Mouse (Mus musculus) embryonic facial prominence, embryonic 13.5 days (tissue): Measurements from ENCODE around the gene AC129217.1. TPM values are rescaled to one million over a fixed set of nuclear protein-coding genes. Genes with fewer than 3 reads are reported as not detected.

Source experiments
- ATAC-seq: fragments of 200-750 bp; cut with Nextera tagmentation; 2 replicates; pipeline ENCODE4 v1.8.0; 2017; ENCODE audit warnings: low read depth; ENCODE audit not compliant: insufficient number of reproducible peaks, insufficient read depth, low FRiP score, low TSS enrichment
- H3K27ac ChIP-seq: fragments of 300-500 bp; sonication (generic); 2 replicates; pipeline ENCODE4 v1.5.1; 2015; ENCODE audit warnings: moderate library complexity, mild to moderate bottlenecking, inconsistent platforms
- H3K27me3 ChIP-seq: fragments of 300-500 bp; sonication (generic); 2 replicates; pipeline ENCODE4 v1.6.1; 2015; ENCODE audit warnings: mild to moderate bottlenecking, inconsistent platforms
- H3K36me3 ChIP-seq: fragments of 300-500 bp; sonication (generic); 2 replicates; pipeline ENCODE4 v1.6.1; 2015; ENCODE audit warnings: mild to moderate bottlenecking, inconsistent platforms
- H3K4me1 ChIP-seq: fragments of 300-500 bp; sonication (generic); 2 replicates; pipeline ENCODE4 v1.6.1; 2015; ENCODE audit warnings: inconsistent platforms
- H3K4me2 ChIP-seq: fragments of 300-500 bp; sonication (generic); 2 replicates; pipeline ENCODE4 v1.6.1; 2015; ENCODE audit warnings: moderate library complexity, mild to moderate bottlenecking, inconsistent platforms
- H3K4me3 ChIP-seq: fragments of 300-500 bp; sonication (generic); 2 replicates; pipeline ENCODE4 v1.5.1; 2015; ENCODE audit warnings: mild to moderate bottlenecking, inconsistent platforms
- H3K9ac ChIP-seq: fragments of 300-500 bp; sonication (generic); 2 replicates; pipeline ENCODE4 v1.6.1; 2015; ENCODE audit warnings: mild to moderate bottlenecking, inconsistent platforms
- H3K9me3 ChIP-seq: fragments of 300-500 bp; sonication (generic); 2 replicates; pipeline ENCODE4 v1.6.1; 2016; ENCODE audit warnings: inconsistent platforms
- WGBS: fragments of 180-500 bp; shearing (Covaris S2); methylation state at CpG from one replicate; pipeline ENCODE4 v1.1.7; 2015; ENCODE audit warnings: mixed read lengths; 5-methylcytosine and 5-hydroxymethylcytosine counted together
- polyA plus RNA-seq: library from polyadenylated mRNA; unstranded; fragments of >200 nt; fragmentation: Nextera tagmentation; extraction: Ambion mirVana; gene quantifications from 2 replicates; pipeline ENCODE4 v1.2.1, GENCODE M21; 2015

Gene AC129217.1
- not detected in 2 replicates for polyA plus RNA-seq

- H3K9me3 ChIP-seq: no peaks in the 10 kb centered on the region
- H3K27ac ChIP-seq: no peak within 1 kb of the TSS
- peaks cover 99% of the 10 kb centered on the region for H3K36me3 ChIP-seq
- H3K4me2 ChIP-seq: no peak within 1 kb of the TSS
- no peak within 1 kb of the TSS for H3K4me3 ChIP-seq
- no peak within 1 kb of the TSS for H3K9ac ChIP-seq
- H3K27me3 ChIP-seq: no peaks in the 10 kb centered on the region
- WGBS: 88% methylated on average over 8 of the region's 8 CpGs
- no peaks in the 10 kb centered on the region for H3K4me1 ChIP-seq
- ATAC-seq: no peak
These were observed at the start of gene AC129217.1 for GRCm38 (mm10) chr19:8829660-8830059. AC129217.1 (plus strand) TSS chr19:8829773.

DNA sequence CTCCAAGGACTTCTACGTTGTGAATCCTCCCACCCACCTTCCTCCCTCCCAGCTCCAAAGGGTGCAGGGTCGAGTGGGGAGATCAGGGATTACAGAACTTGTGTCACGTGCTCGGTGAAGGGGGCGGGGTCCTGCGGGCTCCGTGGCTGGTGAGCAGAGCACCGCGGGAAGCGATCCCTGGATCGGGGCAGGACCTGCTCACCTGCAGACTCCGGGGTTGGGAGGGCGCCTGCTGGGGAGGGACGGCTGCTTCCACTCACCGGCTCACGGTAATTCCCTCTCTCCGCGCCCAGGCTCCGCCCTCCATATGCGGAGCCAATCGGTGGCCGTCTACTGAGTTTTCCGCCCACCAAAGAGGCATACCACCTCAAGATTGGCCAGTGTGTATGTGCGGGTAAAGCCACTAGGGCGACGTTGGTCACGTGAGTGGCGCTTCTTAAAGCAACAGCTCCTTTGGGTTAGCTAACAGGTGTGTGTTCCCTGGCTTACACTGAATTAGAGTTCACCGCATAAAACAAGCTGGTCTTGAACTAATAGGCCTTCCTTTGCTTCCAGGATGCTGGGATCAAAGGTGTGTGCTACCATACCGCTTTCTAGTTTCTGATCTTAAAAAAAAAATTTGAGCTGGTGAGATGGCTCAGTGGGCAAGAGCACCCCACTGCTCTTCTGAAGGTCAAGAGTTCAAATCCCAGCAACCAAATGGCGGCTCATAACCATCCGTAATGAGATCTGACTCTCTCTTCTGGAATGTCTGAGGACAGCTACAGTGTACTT is 43.4 kb upstream of the AC129217.1 start, which contains the start of gene Taf6l:
Gene Taf6l, minus strand, starts transcription at position 410 of the 774 bp plus-strand sequence.
- Histone ChIP-seq H3K9me3 (no peaks in the 10 kb centered on the region), H3K27ac (peak within 1 kb of the TSS; percentile 86), H3K27me3 (no peaks in the 10 kb centered on the region), H3K36me3 (peaks cover 32% of the 10 kb centered on the region), H3K4me3 (peak within 1 kb of the TSS; percentile 76), H3K4me2 (peak within 1 kb of the TSS; percentile 62), H3K9ac (peak within 1 kb of the TSS; percentile 73), H3K4me1 (peaks cover 7% of the 10 kb centered on the region)
- ATAC-seq: peak; percentile 99
- WGBS: under 1% methylated on average over 32 of the region's 32 CpGs

DNA sequence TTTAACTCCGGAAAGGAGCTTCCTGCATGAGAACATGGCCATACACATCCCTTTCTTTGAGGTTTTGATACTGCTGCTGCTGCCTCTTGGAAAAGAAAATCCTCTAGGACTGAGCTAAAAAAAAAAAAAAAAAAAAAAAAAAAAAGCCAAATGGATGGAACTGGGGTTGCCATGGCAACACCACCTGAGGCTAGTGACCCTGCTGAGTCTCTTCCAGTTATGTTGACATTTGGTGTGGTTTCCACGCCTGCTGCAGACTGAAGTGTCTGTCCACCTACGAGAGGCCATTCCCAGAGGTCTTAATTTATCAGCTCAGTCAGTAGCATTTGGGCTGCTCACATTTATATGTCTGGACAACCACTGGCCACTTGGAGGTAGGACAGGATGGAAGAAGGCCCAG is 41.1 kb upstream of the AC129217.1 start:
- Histone ChIP-seq H3K4me1 (peaks cover 7% of the 10 kb centered on the region), H3K4me3 (no peak overlapping the region), H3K27ac (no peak overlapping the region), H3K27me3 (no peaks in the 10 kb centered on the region), H3K9ac (no peak overlapping the region), H3K36me3 (peaks cover 29% of the 10 kb centered on the region), H3K4me2 (no peak overlapping the region), H3K9me3 (no peaks in the 10 kb centered on the region)
- 21% methylated on average over 3 of the region's 3 CpGs for WGBS
- no peak for ATAC-seq

DNA sequence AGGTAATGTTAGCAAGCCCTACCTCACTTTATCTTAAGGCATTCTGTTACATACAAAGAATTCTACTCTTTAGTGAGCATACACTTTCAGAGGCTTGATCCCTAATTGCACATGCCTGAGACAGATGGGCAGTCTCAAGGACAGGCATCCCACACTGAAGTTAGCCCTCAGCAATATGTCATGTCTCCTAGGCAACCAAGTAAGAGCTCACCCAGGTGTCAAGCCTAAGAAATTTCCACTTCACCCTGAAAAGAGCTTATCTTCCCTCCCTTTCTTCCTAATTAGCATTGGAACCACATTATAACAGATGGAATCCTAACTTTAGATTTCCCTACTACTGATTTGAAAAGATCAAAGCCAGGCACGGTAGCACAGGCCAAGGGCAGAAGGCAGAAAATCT is 40.4 kb upstream of the AC129217.1 start:
- no peak overlapping the region for H3K4me2 ChIP-seq
- no peak overlapping the region for H3K27ac ChIP-seq
- H3K27me3 ChIP-seq: no peaks in the 10 kb centered on the region
- peaks cover 31% of the 10 kb centered on the region for H3K36me3 ChIP-seq
- WGBS: 44% methylated on average over 1 of the region's 1 CpGs
- H3K4me3 ChIP-seq: no peak overlapping the region
- no peak overlapping the region for H3K9ac ChIP-seq
- no peaks in the 10 kb centered on the region for H3K9me3 ChIP-seq
- H3K4me1 ChIP-seq: peaks cover 7% of the 10 kb centered on the region
- ATAC-seq: no peak

DNA sequence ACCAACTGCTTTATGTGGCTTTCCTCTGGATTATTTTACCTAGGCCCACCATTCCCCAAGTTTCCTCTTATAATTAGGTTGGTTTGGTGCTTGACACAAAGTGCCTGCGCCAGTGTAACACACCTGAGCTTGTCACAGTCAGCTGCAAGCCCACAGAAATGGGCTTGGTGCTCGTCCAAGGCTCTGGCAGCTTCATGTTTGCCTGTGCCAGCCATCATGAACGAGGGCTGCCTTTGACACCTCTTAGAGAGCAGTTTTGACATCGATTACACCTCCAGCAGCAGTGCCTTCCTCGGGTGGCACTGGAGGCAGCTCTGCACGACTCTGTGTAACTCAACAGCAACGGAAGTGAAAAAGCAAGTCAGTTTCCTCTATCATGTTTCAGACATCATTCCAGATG is 39.4 kb upstream of the AC129217.1 start:
- no peak overlapping the region for H3K4me3 ChIP-seq
- H3K9me3 ChIP-seq: no peaks in the 10 kb centered on the region
- no peak for ATAC-seq
- no peak overlapping the region for H3K4me2 ChIP-seq
- no peaks in the 10 kb centered on the region for H3K27me3 ChIP-seq
- no peak overlapping the region for H3K27ac ChIP-seq
- WGBS: 80% methylated on average over 7 of the region's 7 CpGs
- peaks cover 41% of the 10 kb centered on the region for H3K36me3 ChIP-seq
- H3K4me1 ChIP-seq: peaks cover 5% of the 10 kb centered on the region
- 0 out of 2 replicates have a peak overlapping the region, but pooled peaks have one; percentile 2 for H3K9ac ChIP-seq

DNA sequence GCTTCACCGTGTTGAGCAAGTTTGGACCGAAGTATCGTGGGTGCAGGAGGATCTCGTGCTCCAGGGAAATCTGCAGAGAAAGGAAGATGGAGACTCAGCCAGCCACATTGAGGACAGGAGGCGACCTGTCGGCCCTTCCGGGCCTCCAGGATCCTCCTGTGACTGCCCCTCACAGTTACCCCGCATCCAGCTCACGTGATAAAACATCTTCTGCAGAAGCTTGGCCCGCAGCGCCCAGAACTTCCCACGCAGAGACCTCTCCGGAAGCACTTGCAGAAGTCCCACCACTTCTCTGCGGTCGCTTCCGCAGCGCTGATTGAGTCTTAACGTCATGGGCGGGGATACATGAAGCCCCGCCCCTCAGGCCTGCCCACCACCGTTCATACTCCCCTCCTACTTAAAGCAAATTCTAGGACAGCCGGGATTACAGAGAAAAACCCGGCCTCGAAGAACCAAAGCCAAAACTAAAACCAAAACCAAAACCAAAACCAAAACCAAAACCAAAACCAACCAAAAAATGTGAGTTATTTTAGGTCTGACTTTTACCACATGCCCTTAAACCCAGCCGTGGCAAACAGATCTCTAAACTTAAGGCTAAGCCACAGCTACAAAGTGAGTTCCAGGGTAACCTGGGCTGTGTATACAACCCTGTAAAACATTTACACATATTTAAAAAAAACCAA is 31.2 kb upstream of the AC129217.1 start, which contains the start of gene Polr2g:
Gene Polr2g, minus strand, starts transcription at position 314 of the 683 bp plus-strand sequence.
- WGBS: 2% methylated on average over 25 of the region's 25 CpGs

GRCm38 (mm10) chr19:8798947-8799315 is 30.6 kb upstream of the AC129217.1 start:
- Histone ChIP-seq H3K36me3 (peaks cover 21% of the 10 kb centered on the region), H3K9me3 (no peaks in the 10 kb centered on the region), H3K9ac (no peak overlapping the region), H3K27ac (no peak overlapping the region), H3K4me1 (peaks cover 25% of the 10 kb centered on the region), H3K27me3 (no peaks in the 10 kb centered on the region), H3K4me2 (peak overlapping the region; percentile 92), H3K4me3 (peak overlapping the region; percentile 84)
- ATAC-seq: no peak

More for the DNA sequence above, 31.2 kb upstream of the AC129217.1 start, which contains the start of gene Polr2g:
- peak within 1 kb of the TSS; percentile 86 for H3K9ac ChIP-seq
- H3K27ac ChIP-seq: peak within 1 kb of the TSS; percentile 82
- H3K4me1 ChIP-seq: peaks cover 25% of the 10 kb centered on the region
- H3K4me2 ChIP-seq: peak within 1 kb of the TSS; percentile 92
- peak within 1 kb of the TSS; percentile 84 for H3K4me3 ChIP-seq
- peaks cover 24% of the 10 kb centered on the region for H3K36me3 ChIP-seq
- H3K27me3 ChIP-seq: no peaks in the 10 kb centered on the region
- peak; percentile 52; the same call in 1 of the 2 replicates for ATAC-seq
- H3K9me3 ChIP-seq: no peaks in the 10 kb centered on the region

- peak; percentile 98 for ATAC-seq
- Histone ChIP-seq H3K4me3 (peak within 1 kb of the TSS; percentile 63), H3K9ac (peak within 1 kb of the TSS; percentile 64), H3K27ac (peak within 1 kb of the TSS; percentile 91), H3K9me3 (no peaks in the 10 kb centered on the region), H3K27me3 (no peaks in the 10 kb centered on the region), H3K36me3 (peaks cover 35% of the 10 kb centered on the region), H3K4me1 (peaks cover 23% of the 10 kb centered on the region), H3K4me2 (peak within 1 kb of the TSS; percentile 77)
- under 1% methylated on average over 30 of the region's 30 CpGs for WGBS
These were observed 27.3 kb upstream of the AC129217.1 start, which contains the start of gene Zbtb3 for GRCm38 (mm10) chr19:8802130-8802821. Zbtb3 (plus strand) TSS chr19:8802555.

- H3K4me3 ChIP-seq: peak overlapping the region; percentile 63
- H3K4me2 ChIP-seq: peak overlapping the region; percentile 77
- H3K27ac ChIP-seq: peak overlapping the region; percentile 91
- no peaks in the 10 kb centered on the region for H3K27me3 ChIP-seq
- peaks cover 45% of the 10 kb centered on the region for H3K36me3 ChIP-seq
- H3K9ac ChIP-seq: peak overlapping the region; percentile 64; the same call in 1 of the 2 replicates
- ATAC-seq: no peak
- H3K9me3 ChIP-seq: no peaks in the 10 kb centered on the region
- 89% methylated on average over 9 of the region's 9 CpGs for WGBS
- peaks cover 16% of the 10 kb centered on the region for H3K4me1 ChIP-seq
These were observed 26.3 kb upstream of the AC129217.1 start for GRCm38 (mm10) chr19:8803204-8803780.

DNA sequence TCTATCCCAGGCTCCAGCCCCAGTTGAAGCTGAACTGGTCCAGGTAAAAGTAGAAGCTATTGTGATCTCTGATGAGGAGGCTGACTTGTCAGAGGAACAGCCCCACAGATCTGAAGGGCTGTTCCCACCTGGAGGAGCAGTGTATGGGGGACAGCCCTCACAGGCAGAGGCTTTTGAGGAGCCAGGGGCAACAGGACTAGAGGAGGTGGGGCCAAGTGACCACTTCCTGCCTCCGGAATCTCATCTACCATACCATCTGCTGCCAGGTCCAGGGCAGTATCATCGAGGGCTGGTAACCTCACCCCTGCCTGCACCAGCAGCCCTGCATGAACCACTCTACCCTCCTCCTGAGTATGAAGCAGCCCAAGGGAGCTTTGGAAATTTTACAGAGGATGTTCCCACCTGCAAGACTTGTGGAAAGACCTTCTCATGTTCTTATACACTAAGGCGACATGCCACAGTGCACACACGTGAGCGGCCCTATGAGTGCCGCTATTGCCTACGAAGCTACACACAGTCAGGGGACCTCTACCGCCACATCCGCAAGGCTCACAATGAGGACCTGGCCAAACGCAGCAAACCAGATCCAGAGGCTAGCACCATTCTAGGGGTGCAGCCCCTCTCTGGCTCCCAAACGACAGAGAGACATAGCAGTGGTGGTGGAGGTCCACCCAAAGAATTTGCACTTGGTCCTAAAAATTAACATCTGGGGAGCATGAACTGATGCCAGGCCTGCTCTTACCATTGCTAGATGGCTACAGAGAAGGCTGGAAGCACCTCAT is 25.5 kb upstream of the AC129217.1 start:
- 94% methylated on average over 11 of the region's 11 CpGs for WGBS
- Histone ChIP-seq H3K27me3 (no peaks in the 10 kb centered on the region), H3K4me1 (peaks cover 13% of the 10 kb centered on the region), H3K36me3 (peaks cover 50% of the 10 kb centered on the region), H3K9ac (no peak overlapping the region), H3K4me3 (no peak overlapping the region), H3K27ac (no peak overlapping the region), H3K9me3 (no peaks in the 10 kb centered on the region), H3K4me2 (no peak overlapping the region)
- ATAC-seq: no peak
